Mouse (Mus musculus): ENCODE measurements around the gene Srgap3.

GRCm38 (mm10) chr6:112788617-112789016, 158.4 kb downstream of the Srgap3 start:
- TF ChIP-seq POLR2A (IDR thresholded peaks at IDR 0.05; ENCODE audit: low read depth, low read length), result no peak
- no peak for TF ChIP-seq CTCF (IDR thresholded peaks at IDR 0.05; ENCODE audit: borderline replicate concordance, insufficient read depth, low read length)

Data from embryonic fibroblast, embryonic 13.5 days (primary cell).